Mouse (Mus musculus) urinary bladder, postnatal 25 days (tissue): ENCODE measurements around the gene Zfp790.
A peak's percentile ranks its signal among the peaks of the same experiment; 100 is the strongest.

Experiments used
- DNase-seq: peaks from one replicate; pipeline ENCODE4 v3.0.0; 2022; ENCODE audit warnings: low spot score

The Zfp790 gene

GRCm38 (mm10) chr7:29815910-29816429 is at the start of gene Zfp790:
Gene Zfp790, plus strand, starts transcription at chr7:29816114.
- DNase-seq: peak; percentile 59

GRCm38 (mm10) chr7:29767058-29767686 is 48.7 kb upstream of the Zfp790 start:
- DNase-seq: peak; percentile 70

- peak; percentile 67 for DNase-seq
Measured at GRCm38 (mm10) chr7:29768090-29768900, 47.6 kb upstream of the Zfp790 start, which contains the start of gene Zfp84. Gene Zfp84, plus strand, starts transcription at chr7:29768552.

- DNase-seq: no peak
Measured at GRCm38 (mm10) chr7:29768980-29769379, 46.9 kb upstream of the Zfp790 start.

GRCm38 (mm10) chr7:29773503-29773902 is 42.4 kb upstream of the Zfp790 start:
- no peak for DNase-seq

- DNase-seq: no peak
Measured at GRCm38 (mm10) chr7:29774371-29774770, 41.5 kb upstream of the Zfp790 start.

- DNase-seq: no peak
Measured at GRCm38 (mm10) chr7:29776568-29776967, 39.3 kb upstream of the Zfp790 start.

- DNase-seq: no peak
Measured at GRCm38 (mm10) chr7:29777372-29777771, 38.5 kb upstream of the Zfp790 start.

GRCm38 (mm10) chr7:29783871-29784551 is 31.9 kb upstream of the Zfp790 start, which contains the start of gene Zfp30:
Gene Zfp30, plus strand, starts transcription at chr7:29783998.
- DNase-seq: peak; percentile 61

GRCm38 (mm10) chr7:29785023-29785422 is 30.9 kb upstream of the Zfp790 start:
- no peak for DNase-seq

- DNase-seq: no peak
Measured at GRCm38 (mm10) chr7:29785888-29786287, 30.0 kb upstream of the Zfp790 start.

- no peak for DNase-seq
Measured at GRCm38 (mm10) chr7:29792906-29793305, 23.0 kb upstream of the Zfp790 start.

GRCm38 (mm10) chr7:29807046-29807445 is 8.9 kb upstream of the Zfp790 start:
- DNase-seq: no peak

GRCm38 (mm10) chr7:29812244-29812643 is 3.7 kb upstream of the Zfp790 start:
- no peak for DNase-seq

- DNase-seq: no peak
Measured at GRCm38 (mm10) chr7:29814381-29814780, 1.5 kb upstream of the Zfp790 start.

- DNase-seq: no peak
Measured at GRCm38 (mm10) chr7:29815061-29815784, 691 bp upstream of the Zfp790 start.

GRCm38 (mm10) chr7:29818619-29819254 is 2.8 kb downstream of the Zfp790 start:
- DNase-seq: peak; percentile 46

- DNase-seq: no peak
Measured at GRCm38 (mm10) chr7:29828001-29828400, 12.1 kb downstream of the Zfp790 start.

GRCm38 (mm10) chr7:29829804-29830203 is 13.9 kb downstream of the Zfp790 start:
- DNase-seq: no peak

- DNase-seq: no peak
Measured at GRCm38 (mm10) chr7:29836816-29837215, 20.9 kb downstream of the Zfp790 start.

GRCm38 (mm10) chr7:29839256-29839655 is 23.3 kb downstream of the Zfp790 start:
- no peak for DNase-seq
